Mouse (Mus musculus): ENCODE data around the gene Fig4.

The Fig4 gene

DNA sequence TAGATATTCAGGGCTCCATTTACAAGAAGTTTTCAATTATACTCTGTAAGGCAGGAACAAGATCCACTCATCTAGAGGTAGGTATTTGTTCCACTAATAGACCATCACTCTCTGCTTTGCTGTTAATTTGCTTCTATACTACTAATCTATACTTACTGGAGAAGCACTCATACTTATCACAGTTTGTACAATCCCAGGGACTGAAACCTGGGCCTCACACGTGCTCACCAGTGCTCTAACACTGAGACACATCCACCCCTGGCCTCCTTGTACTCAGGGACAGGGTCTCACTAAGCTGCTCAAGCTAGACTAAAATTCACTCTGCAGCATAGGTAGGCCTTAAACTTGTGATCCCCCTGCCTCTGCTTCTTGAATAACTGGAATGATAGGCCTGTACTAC lies 41.8 kb downstream of the Fig4 start:
- DNase-seq (ENCODE audit: low spot score) = no peak

DNA sequence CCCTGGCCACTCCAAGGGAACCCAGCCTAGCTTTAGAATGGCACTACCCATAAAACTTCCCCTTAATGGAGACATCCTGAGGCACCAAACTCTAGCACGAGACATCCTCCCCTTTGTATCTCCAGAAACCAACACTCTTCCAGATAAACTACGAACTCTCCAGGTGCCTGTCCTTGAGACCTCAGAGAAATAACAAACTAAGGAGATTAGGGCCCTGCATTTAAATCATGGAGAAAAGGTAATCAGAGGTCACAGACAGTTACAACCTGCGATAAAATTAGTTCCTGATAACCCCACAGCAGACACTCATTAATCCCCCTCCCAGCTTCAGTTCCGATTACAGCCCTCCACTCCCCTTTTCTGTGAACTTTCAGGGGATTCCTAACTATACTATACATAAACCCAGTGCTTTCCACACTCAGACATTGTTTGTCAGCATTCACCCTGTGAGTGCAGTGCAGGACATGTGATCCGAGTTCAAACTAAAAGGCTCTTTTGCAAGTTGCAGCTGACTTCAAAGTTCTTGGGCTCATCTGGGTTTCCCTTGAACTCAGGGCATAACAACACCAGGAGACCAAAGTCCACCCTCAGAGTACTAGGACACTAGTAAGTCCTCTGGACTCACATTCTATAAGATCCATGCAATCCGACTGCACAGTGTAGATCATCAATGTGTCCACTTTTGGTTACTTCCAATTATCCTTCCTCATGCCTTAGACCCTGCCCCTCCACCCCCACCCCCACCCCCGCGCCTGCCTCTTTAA lies 42.6 kb downstream of the Fig4 start:
- DNase-seq (ENCODE audit: low spot score) = no peak

DNA sequence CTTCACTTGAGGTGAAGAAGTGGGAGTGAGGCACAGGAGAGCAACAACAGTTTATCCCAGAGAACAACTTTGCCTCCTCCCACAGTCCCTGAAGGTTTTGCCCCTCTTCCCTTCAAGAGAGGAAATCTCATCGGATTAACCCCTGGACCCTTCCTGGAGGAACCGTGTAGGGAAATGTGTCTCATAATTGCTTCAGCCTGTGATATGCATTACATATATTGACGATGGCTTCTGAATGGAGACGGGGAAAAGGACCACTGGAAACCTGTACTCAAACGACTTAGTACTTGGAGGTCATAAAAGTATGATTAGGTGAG lies 52.4 kb downstream of the Fig4 start:
- no peak for DNase-seq (ENCODE audit: low spot score)

DNA sequence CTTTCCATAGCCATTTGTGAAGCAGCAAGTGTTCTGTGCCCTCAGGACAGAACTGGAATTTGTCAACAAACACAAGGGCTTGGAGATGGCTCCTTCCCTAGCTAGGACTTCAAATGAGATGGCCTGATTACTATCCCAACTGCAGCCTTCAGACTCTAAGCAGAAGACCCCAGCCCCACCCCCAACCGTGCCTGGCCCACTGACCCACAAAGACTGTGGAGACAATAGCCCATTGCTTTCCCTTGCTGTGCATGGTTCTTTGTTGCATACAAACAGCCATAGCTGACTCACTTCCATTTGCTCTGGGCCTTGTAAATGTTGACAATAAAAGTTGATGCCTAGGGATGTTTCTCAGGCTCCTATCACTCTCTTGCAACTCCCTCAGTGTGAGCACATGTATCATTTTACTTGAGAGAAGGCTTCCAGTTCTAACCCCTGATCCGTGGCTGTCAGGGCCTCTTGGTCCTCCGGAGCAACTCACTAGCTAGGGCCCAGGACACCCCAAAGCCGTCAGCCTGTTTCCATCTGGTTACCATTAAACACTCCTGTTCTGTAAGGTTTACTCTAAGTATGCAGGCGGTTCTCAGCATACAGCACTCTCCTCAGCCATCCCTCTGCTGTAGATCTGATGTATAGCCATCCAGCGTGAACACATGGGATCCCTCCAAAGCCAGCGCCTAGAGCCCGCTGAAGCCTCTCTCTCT lies 52.9 kb downstream of the Fig4 start:
- no peak for DNase-seq (ENCODE audit: low spot score)

DNA sequence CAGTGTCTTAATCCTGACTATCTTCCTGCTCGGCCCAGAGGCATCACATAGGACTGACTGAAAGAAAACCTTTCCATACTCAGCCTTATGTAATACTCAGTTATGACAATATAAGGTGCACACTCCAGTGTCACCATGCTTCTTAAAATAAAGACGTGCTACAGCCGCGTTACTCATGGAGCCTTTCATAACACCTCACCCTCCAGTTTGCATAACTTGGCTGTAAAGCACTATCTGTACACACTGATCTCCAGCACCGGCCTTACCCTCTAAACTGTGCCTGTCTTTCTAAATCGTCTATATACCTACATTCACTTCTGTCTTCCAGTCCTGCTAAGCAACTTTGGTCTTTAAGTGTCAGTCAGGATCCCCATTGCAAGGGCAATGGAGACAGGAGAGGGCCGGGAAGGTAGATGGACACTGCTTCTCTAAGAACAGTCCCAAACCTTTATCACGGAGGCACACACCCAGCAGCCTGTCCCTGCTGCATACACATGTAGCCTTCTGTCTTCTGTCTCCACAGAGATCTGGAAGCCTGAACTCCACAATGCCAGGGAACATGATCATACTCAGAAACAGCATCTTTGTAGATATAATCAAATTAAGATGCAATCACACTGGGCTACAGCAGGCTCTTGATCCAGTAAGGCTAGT lies 53.9 kb downstream of the Fig4 start:
- no peak for DNase-seq (ENCODE audit: low spot score)

DNA sequence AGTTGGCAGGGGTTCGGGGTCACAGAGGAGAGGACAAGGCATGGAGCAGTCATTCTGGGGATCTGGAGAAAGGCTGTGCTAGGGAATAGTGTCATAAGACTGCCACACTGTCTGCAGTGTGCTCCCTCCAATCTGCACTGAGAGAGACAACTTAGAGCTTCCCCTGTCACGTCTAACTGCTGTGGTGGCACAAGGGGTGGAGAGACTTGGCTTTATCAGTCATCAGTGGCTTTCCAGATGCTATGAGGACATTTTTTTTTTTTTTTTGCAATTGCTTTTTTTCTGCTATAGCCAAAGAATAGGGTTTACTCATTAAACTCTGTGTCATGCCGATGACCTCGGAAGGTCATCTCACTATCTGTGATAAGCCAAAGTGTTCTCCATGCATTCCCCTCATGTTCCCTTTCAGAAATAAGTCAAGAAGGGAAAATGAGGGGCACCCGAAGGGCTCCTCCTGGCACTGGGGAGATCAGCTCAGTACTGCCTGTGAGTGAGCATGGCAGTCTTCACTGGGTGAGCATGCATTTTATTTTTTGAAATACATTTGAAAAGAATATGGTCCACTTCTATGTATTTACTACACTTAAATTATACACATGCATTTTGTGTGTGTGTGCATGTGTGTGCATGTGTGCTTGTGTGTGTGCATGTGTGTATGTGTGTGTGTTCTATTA lies 55.1 kb downstream of the Fig4 start:
- DNase-seq (ENCODE audit: low spot score) = no peak

DNA sequence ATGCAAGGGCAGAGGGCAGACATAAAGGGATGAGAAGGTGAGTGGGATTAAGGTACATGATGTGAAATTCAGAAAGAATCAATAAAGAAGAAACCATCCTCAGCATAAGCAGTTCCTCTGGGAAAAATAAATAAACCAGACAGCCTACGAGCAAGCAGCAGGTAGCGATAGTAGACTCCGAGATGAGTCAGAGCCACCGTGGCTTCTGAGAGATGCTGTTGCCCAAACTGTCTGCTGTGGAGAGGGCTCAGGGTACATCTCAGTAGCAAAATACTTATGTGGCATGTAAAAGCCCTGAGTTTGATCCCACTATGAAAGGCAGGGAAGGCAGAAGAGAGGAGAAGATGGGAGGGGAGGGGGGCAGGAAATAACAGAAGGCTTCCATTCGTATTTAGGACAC lies 56.9 kb downstream of the Fig4 start:
- DNase-seq (ENCODE audit: low spot score) = no peak

DNA sequence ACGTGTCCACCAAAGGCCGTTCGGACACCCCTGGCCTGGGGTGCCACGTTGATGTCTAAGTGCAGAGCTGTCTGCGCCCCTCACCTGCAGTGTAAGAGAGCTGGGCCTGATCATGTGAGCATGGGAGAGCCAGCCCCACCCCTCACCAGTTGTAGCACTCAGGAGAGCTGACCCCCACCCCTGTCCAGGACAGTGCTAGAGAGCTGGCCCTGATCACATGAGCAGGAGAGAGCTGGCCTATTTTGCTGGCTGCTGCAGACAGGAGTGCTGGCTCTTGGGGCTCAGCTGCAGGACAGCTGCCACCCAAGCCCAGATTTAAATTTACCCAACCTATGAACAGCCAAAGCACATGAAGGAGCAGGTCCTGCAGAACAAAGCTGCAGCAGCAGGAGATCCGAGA lies 57.6 kb downstream of the Fig4 start:
- DNase-seq (ENCODE audit: low spot score) = no peak

DNA sequence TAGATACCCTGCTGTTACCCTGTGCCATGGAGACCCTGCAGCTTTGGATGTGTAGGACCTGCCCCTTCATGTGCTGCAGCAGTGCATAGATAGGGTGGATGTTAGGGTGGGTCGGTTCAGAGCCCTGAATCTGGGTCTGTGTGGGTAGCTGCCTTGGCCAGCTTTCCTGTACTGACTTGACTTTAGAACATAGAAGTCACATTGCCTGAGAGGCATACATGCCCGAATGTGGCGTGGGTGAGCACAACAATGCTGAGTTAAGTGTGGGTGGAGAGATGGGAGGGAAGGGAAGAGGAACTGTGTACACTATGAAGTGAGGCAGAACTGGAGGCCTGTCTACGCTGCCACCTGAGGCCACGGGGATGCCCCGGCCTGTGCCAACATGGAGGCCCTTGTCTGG lies 58.0 kb downstream of the Fig4 start:
- no peak for DNase-seq (ENCODE audit: low spot score)

DNA sequence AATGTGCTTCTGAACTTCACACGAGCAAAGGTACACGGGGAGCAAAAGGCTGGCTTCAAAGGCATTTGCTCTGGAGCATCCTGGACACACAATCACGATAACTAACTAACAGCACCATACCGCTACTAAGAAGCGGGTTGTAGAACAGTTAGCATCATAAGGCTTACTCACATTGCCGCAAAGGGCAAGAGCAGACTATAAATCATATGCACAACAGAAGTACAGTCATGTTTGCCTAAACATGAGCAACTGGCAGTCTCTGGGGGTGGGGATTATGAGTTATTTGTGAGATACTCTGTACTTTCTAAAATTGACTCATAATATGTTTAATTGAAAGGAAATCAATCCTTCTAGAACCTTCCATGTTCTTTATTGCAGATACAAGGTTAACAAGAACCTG lies 59.1 kb downstream of the Fig4 start:
- no peak for DNase-seq (ENCODE audit: low spot score)

DNA sequence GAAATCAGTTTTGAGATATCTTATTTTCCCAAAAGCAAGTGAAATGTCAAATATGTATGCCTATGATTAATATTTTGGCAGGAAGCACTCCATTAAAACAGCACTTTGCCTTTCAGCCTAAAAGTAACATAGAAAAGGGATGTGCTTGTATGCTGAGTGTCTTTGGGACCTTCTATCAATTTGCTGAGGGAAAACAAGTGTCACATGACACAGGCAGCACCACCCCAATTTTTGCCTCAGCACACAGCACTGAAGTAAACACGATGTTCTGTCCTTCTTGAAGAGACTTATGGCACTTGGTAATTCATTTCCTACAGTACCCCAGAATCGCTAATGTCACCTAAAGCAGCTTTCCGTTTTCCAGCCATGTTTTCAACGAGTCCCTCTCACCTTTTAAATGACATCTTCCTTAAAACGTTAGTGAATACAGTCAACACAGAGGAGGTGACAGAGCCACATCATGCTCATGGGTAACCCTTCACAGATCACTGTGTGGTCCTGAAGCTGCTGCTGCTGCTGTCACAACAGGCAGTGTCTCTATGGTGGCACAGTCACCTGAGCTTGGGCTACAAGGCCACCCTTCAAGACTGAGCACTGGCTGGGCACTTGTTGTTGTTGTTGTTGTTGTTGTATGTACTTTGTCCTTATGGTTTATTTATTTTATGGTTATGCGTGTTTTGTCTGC lies 61.4 kb downstream of the Fig4 start:
- DNase-seq (ENCODE audit: low spot score) = no peak

DNA sequence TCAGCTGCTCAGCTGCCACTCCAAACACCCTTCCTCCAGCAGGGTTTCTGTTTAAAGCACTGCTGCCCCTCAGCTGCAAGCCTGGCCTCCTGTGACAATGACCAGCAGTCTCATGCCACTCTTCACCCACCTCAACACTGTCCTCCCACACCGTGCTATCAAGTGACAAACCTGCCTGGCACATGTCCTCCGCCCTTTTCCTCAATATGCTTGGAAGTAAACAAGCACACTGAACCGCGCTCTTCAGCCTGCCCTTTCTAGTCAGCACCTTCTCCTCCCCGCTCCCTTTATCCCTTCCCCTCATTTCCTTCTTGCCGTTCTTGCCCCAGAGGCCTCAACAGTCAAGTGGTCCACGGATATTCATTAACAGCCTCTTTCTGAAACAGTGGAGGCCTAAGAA lies 62.0 kb downstream of the Fig4 start:
- DNase-seq (ENCODE audit: low spot score) = no peak

DNA sequence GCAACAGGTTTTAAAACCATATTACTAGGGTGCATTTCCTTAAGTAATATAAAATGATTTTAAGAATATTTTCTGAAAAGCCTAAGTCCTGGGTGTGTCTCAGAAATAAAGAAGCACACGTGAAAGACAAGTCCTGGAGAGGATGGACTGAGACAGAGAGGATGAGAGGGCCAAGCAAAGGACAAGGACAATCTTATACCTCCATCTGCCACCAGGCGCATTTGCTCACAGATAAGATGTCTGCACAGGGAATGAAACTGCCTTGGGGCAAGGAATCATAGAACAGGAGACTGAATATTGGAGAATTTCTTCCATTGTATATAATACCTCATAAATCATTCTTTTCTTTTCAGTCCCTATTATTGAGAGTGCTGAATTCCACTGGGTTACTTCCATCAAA lies 67.0 kb downstream of the Fig4 start:
- no peak for DNase-seq (ENCODE audit: low spot score)

DNA sequence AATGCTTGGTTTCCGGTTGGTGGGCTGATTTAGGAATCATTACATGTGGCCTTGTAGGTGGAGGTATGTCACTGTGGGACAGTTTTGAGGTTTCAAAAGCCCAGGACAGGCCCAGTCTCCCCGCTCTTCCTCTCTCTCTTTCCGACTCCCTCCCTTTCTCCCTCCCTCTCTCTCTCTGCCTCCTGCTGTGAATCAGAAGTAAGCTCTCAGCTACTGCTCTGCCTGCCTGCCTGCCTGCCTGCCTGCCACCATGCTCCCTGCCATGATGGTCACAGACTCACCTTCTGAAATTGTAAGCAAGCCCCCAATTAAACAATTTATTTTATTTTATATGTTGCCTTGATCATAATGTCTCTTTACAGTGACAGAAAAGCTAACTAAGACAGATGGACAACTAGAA lies 67.5 kb downstream of the Fig4 start:
- no peak for DNase-seq (ENCODE audit: low spot score)

DNA sequence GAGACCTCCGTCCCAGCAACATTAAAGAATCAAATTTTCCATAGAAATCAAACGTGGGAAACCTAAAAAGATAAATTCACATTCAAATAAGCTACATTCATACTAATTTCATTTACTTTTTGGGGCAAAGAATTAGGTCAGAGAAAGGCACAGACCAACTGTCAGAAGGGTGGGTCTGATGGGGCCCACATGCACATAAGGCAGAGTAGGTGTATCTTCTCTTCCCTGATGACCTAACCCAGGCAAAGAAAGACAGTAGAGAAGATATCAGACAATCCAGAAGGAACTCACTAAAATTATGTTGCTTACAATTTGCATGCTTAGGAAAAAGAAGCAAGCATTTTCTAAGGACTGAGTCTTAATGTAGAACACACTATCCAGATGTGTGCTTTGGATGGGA lies 67.9 kb downstream of the Fig4 start:
- no peak for DNase-seq (ENCODE audit: low spot score)

DNA sequence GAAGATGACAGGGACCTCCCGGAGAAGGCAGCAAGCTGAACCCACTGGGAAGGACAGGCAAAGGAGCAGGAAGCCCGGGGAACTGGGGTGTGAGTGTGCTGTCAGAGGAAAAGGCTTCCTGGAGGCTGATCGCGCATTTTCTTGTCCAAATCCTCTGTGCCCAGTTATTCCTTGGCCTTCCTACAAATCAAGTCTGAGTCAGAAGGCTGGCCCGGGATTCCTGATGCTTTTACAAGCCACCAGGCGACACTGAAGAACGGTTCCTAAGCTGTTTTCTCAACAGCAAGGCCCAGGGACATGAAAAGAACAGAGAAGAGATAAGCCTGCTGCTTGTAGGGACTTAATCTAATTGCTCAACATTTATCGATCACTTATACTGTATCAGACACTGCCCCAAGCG lies 68.5 kb downstream of the Fig4 start:
- DNase-seq (ENCODE audit: low spot score) = no peak

DNA sequence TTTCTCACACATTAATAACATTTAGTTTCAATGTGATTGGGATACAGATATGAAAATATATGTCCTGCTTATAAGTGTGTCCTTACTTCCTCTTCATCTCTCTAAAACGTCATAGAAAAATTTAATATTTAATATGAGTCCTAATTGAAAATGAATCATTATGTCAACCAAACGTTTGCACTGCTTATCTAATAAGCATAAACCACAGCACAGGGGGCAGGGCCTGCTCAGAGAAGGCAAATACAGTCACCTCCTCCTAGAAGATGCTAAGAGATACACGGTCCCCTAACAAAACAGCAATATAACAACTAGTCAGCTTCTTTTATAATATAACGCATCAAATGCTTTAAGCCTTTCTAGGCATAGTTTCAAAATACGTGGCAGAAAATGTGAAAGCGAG lies 69.9 kb downstream of the Fig4 start:
- DNase-seq (ENCODE audit: low spot score) = no peak

DNA sequence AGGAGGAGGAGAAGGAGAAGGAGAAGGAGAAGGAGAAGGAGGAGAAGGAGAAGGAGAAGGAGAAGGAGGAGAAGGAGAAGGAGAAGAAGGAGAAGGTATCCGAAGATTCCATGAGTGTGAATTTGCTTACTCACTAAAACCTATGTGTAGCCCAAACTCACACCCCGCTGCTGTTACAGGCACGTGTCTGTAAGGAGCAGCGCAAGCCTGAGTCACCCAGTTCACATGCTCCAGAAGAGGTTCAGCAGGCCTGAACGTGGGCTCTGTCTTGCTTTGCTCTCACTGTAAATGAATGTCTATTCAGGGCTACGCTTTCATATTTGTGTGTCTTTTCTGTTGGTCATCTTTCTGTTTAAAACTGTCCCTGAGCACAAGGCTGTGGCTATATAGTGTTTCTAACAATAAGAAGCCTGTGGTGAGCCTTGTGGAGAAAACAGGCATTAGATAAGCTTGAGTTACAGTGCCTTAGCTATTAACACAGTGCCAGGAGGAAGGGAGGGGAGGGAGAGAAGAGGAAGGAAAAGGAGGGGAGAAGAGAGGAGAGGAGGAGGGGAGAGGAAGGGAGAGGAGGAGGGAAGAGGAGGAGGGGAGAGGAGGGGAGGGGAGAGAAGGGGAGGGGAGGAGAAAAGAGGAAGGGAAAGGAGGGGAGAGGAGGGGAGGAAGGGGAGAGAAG lies 71.8 kb downstream of the Fig4 start:
- DNase-seq (ENCODE audit: low spot score) = no peak

DNA sequence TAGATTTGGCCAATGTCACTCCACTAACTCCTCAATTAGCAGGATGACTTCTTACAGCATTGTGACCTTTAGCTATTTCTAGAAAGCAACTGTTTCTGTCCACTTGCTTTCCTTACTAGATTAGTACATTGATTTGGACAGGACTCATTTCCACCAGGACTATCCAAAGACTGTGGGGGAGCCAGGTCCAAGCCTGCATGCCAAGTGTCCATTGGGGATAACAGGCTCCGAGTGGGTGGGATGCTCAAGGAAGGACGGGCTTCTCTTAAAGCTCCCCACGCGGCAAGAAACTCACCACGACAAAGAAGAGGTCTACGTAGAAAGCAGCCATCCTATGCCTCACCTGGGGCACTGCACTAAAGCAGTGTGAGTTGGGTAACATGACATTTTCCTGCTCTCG lies 75.4 kb downstream of the Fig4 start:
- DNase-seq (ENCODE audit: low spot score) = no peak

DNA sequence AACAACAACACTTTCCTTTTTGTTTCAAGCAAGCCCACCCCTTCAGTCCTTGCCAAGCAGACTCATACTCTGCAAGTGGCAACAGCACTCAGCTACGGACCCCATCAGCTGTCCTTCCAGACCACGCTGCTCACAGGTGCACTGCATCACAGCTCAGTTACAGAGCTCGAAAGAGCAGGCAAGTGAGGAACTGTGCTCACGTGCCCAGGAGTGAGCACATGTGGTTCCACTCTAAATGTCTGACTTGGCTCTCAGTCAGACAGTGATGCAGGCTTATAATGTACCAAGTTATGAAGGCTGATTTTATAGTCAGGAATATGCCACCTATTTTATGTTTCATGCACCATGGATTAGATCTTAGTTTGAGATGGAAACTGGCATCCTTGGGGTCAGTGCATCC lies 79.6 kb downstream of the Fig4 start:
- no peak for DNase-seq (ENCODE audit: low spot score)

DNA sequence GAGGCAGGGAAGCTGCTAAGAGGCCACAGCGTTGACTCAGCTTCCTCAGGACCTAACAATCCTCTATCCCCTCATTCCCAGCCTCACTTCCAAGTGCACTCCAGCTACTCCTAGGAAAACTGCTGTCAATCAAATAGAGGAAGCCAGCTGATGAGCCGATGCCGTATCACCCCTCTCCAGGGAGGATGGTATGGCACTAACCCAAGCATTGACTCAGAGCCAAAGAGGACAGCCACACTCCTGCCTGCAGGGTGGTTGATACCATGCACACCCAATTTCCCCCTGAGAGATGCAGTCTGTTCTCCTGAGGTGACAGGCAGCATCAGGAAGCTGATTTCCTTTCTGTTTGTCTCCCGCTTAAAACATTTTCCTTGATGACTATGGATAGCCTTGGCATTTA lies 81.9 kb downstream of the Fig4 start:
- no peak for DNase-seq (ENCODE audit: low spot score)

DNA sequence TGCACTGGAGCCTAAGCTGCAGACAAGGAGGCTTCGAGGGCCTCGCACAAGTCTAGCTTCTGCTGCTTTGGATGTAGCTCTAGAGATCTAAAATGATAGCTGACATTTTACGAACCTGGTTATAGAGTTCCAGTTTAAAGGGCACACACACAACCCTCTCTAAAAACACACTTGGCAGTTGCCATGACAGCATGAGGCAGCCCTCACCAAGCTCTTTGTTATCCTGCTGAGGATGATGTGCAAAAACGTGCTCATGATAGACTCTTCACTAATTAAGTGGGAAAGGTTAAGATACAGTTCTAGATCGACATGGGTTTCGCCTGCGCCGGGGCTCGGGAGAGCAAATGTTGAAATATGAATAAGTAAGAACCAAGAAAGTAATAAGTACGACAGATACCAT lies 84.2 kb downstream of the Fig4 start:
- DNase-seq (ENCODE audit: low spot score) = no peak
